Mouse (Mus musculus) cerebellum, adult (tissue): ENCODE measurements at regions not wholly inside any gene's neighbourhood (a gene's known extent, or its start where the extent isn't known, plus 50 kb on each side); places are given as distances from the start of the nearest gene placed in this dataset.

Experiments used
- ATAC-seq: cut with Nextera tagmentation; 2 replicates; pipeline ENCODE4 v1.9.2; 2017; ENCODE audit warnings: mild to moderate bottlenecking, moderate library complexity, mixed read lengths; ENCODE audit not compliant: insufficient number of reproducible peaks, low FRiP score, low TSS enrichment

DNA sequence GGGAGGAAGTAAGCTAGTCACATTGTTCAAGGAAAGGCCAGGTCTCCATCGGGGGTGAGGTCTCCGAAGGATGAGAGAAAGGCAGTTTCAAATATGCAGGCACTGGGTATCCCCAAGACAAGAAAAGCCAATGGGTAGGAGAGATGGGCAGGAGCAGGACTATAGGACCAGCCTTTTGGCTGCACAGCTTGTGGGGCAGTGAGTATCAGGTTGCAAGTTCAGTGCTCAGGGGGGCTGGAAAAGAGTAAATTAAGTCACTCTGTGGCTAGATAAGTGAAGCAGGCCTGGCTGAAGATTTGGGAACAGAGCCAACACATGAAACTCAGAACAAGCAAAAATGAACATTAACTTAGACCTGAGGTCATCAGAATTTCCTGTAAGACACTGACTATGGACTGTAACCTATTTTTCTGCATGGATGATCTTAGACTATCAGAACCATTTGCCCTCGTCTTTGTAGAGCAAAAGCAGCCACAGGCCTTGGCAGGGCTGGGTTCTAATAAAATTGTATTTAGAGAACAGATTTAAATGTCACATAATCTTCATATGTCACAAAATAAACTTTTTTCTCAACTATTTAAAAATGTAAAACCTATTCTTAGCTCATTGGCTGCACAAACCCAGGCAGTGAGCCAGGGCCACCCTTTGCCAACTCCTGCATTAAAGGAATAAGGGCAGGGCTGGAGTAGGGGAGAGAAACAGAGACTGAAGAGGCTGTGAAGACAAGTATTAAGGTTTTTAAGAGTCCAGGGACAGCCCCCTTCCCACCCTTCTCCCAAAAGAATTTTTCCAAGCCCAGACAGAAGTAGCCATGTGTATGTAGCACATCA is 354.0 kb upstream of the Tmc3 start:
- no peak for ATAC-seq

DNA sequence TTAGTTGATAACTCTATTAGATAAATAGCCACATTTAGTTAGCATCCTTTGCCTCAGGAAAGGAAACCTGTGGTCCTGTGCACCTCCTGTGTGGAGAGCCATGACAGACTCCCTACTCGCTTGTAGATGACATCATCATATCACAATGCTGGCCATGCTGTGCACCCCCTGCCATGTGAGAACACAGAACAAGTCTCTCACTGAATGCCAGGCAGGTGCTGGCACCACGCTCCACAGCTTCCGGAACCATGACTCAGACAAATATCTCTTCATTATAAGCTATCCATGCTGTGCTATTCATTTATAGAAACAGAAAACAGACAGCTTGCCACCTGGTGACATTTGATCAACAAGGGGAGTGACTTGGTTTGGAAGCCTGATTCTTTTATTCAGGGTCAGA is 349.1 kb upstream of the Tmc3 start:
- ATAC-seq: peak; percentile 70

DNA sequence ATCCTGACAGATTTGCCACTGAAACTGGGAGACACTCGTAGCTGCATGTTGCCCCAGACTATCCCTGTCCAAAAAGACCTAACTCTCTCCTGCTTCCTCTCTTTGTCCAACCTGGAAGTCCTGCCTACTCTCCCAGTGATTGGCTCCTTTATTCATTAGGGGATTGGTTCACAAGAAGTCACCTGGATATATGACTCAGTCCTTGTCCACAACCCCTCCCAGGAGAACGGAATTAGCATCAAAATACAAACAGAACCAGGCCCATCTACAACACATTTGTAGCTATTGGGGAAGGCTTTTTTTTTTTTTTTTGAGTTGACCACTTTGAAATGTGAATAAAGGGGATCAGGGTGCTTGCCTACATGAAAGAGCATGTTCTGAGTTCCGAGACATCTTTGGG is 347.4 kb upstream of the Tmc3 start:
- ATAC-seq: no peak

DNA sequence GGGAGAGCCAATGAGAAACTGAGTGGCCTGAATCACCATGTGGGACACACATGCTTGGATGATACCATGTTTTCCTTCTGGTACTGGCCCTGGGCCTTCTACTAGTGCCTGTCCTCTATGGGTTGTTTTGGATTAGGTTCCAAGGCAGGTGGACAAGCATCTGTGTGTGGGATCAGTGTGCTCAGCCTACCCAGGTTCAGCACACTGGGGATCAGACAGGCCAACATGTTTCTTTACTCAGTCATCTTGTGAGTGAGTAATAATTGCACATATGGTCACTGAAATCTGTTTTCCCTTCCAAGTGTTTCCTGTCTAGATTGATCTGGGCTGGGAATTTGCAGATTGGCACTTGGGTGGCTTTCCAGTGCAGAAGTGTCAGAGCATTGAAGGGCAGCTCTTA is 346.6 kb upstream of the Tmc3 start:
- ATAC-seq: peak; percentile 74

DNA sequence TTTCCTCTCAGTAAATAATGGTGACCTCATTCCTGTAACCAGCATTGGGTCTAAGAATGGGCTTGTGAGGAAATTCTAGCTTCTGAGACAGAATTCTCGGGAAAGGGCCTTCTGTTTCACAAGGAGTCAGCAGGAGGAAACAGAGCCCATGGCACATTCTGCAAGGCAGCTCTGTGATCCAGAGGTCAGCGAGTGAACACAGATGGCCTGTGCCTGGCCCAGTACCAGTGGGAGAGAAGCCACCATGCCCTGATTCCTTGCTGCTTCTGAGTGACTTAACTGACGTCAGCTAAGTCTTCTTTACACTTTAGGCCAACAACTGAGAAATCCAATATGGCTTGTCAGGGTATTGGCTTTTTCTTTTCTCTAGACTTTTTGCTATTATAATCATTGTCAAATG is 342.5 kb upstream of the Tmc3 start:
- ATAC-seq: peak; percentile 69

DNA sequence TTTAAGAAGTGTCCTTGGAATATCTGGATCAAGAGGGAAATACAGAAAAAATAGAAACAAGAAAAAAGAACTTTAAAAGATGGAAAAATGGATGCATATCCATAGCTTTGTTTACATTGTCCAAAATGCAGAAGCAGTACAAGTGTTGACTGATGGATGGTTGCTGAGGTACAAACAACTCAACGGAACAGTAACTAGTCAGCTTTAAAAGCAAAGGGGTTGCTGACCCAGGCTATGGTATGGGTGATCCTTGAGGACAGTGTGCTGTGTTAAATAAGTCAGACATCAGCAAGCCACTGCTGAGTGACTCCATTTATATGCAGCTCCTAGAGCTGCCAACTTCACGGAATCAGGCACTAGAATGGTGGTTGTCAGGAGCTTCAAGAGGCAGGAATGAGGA is 338.9 kb upstream of the Tmc3 start:
- no peak for ATAC-seq

DNA sequence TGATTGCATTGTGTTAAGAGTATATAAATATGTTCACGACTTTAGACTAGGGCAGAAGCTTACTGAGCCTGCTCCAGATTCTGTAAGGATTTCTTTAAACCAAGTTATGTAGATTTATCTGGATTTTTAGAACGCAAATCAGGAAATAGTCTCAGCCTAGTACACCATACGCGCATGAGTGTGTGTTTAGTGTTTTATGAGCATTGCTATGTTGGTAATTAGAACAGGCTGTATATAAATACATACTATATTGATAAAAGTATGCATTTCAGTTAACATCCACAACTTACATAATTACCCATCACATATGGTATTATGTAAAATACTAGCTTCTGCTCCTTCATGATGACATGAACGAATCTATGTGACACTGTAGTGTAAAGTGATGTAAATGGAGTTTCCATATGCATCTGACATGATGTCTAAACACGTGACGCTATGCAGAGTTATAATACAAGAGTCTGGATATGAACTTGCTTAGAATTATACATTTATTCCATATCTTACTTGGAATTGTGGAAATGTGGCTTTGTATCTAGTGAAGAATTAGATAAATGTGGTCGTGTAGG is 332.6 kb upstream of the Tmc3 start:
- ATAC-seq: no peak

DNA sequence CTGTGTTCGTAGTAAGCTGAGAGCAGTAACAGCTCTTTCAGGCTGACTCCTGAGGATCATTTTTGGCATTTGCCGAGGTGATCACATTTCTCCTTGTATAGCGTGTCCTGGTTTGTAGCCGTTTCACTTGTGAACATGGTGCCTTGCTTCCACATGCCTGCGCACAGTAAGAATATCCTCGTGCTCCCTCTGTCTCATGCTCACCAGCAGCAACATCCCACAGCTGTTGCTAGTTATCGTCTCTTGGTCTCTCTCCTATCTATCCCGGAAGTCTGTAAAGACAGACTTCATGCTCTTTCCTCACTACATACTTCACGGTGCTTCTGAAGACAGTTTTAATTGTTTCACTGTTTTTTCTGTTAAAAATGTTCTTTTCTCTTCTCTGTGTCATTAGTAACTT is 331.7 kb upstream of the Tmc3 start:
- ATAC-seq: no peak

DNA sequence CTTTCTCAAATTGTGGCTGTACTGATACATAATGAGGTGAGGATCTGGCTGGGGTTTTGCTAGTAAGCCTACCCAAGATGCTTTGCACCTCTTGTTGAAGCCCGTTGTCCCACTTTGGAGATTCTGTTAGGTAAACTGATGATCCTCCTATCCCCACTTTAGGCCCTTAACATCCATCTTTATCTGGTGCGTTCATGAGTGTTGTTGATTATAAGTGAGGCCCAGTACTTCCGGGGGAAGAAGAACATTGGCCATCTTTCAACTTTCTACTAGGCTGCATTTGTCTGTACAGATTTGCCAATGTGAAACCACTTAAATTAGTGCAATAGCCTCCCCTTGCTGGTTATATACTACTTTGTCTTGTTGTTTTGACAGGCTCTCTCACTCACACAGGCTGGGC is 331.3 kb upstream of the Tmc3 start:
- no peak for ATAC-seq

DNA sequence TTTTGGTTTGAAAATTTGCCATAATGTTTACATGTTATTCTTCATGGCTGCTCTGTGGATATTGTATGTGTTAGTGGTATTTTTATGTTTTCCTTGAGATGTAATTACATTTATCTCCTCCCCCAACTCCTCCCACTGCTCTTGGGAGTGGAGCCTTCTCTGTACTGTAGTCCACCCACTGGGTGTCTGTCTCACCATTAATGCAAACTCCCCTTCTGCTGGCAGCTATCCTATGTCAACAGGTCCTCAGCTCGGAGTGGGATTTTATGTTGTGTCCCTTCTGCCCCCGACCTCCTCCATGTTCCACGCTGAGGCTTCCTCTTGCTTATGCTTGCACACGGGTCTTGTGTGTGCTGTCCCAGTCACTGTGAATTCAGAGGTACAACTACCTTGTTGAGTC is 330.3 kb upstream of the Tmc3 start:
- ATAC-seq: no peak

DNA sequence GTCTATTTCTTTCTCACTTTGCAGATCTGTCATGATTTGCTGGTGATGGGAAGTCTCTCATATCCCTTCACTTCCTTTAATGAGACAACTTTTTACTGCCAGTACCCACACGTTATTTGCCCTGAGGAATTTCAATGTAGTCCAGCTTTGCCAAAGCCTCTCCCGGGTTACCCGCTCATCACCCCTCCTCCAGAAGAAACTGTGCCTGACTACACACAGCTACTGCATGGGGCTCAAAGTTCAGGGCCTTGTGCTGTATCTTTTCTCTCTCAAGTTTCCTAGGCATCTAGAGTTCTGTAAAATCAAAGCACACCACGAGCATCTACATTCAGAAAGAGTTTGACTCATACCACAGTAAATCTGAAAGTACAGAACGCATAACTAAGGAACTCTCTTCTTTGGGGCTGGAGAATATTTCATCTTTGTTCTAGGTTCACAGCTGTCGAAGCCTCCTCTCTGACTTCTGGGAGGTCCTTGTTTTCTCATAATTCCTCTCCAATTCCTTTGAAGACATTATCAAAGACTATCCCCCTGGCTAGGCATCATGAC is 328.4 kb upstream of the Tmc3 start:
- no peak for ATAC-seq

DNA sequence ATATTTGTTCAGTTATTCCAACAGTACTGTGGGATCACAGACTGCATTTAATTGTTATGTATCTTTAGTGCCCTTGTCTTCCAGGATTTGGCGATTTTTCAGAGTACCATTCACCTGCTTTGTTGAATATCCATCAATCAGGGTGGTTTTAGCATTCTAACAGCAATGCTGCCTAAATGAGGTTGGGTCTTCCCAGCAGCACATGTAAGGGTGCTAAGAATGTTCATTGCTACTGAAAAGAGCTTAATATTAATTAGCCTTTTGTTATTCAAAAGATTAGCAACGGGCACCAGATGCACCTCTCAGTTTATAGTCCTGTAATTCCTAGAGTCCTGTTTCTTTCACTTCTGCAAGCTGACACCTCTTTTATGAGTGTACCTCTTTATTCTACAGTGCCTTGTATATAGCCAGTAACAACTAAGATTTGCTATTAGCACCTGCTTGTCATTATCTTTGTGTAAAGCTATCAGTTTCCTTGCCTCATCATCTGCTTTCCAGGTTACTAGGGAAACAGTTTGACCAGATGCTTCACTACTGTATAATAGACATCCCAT is 326.3 kb upstream of the Tmc3 start:
- no peak for ATAC-seq

DNA sequence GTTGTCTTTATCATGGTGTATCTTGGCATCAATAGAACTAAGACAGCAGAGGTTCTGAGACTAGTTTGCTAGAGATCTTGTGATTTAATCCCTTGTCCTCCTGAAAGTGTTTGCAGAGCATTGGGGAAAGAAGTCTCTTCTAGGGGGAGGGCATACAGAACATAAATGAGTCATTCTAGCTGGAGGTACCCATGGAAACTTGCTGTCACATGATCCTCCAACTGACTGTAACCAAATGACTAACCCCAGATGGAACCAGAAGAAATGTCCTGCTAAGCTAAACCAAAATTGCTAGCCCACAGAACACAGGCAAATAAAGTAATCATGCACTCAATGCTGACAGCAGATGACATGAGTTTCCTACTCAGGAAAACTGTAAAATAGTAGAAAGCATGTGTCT is 323.2 kb upstream of the Tmc3 start:
- ATAC-seq: no peak

DNA sequence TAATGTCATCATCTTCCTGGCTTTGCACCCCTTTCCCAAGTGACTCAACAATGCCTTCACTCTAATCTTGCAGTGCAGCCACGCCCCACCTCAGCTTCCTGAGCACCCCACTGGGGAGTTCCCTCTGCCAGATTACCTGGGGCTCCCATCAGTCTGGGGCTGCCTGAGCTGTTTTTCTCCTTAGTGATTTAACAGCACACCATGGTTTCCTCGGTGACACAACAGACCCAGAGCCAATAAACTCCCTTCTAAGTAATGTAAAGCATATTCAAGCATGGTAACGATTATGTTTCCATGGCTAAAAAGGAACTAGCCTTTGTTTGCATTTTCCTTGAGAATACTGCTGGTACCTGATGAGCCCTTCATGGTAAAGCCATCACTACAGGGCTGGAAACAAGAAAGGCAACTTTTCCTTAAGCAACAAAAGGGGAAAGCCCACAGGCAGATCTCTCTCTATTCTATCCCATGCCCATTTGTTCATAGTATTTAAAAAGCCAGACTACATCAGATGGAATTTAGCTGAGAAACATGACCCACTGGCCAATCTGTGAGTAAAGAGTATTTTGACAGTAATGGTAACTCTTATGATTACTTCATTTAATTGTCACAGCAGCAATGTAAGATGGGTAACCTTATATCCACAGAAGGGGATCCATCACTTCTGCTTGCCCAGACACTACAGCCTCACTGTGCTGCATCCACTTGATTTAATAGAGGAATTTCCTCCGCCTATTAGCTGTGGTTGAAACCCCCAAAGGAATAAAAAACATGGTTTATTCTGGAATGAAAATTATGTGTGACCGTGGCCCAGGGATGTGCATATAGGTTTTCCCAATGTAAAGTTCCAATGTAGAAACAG is 294.6 kb upstream of the Tmc3 start:
- no peak for ATAC-seq

DNA sequence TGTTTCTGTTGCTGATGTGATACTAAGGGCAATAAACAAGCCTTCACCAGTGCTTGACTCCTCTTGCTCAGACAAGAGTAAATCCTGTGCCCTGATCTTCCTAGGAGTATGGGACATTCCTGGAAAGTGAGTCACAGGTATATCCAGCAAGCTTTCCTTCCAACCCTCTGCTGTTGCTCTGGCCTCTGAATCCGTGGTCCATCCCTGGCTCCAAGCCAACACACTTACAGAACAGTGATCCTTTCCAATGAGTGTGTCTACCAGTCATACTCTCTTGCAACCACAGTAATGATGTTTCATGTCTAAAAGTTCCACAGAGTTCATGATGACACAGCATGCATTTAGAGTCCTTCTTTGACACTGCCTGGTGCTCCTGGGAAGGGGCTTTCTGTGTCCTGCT is 277.6 kb upstream of the Tmc3 start:
- ATAC-seq: no peak

DNA sequence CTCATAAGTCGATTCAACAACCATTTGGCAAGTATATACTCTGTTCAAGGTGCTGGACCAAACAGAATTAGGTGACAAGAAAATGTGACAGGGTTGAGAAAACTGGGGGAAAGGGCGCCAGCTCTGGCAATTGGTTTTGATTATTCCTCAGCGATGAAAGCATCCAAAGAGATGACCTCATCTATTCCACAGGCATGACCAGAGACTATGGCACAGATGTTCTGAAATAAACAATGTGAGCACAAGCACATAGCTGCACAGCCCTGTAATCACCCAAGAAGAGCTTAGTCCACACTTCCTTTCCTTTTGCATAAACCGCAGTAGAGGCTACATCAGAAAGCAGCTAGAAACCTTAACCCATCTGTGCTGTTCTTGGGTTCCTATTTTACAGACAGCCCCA is 272.6 kb upstream of the Tmc3 start:
- no peak for ATAC-seq

DNA sequence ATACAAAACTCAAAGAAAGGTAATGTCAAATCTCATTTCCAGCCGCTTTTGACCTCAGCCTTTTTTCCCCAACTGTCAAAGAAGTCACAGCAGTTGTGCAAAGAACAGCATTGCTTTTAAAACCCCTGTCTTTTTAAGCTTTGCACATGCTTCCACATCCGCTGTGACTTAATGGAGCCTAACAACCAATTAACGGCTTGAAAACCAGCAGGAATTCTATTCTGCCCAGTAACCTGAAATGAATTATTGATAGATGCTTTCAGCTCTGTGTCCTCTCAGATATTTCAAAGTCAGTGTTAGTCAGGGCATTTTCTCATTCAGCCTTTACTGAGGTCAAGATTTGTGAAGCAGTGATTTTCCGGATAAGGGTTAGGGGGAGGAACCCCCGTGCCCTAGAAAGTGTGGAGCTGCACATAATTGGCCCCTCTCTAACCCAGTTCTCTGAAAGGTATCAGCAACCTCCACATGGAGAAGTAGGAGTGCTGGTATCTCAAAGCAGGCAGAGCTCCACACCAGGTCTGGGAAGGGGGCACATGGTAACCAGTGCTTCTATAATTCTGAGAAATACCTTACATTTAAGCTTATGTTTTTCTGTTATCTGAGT is 254.8 kb upstream of the Tmc3 start:
- ATAC-seq: no peak

DNA sequence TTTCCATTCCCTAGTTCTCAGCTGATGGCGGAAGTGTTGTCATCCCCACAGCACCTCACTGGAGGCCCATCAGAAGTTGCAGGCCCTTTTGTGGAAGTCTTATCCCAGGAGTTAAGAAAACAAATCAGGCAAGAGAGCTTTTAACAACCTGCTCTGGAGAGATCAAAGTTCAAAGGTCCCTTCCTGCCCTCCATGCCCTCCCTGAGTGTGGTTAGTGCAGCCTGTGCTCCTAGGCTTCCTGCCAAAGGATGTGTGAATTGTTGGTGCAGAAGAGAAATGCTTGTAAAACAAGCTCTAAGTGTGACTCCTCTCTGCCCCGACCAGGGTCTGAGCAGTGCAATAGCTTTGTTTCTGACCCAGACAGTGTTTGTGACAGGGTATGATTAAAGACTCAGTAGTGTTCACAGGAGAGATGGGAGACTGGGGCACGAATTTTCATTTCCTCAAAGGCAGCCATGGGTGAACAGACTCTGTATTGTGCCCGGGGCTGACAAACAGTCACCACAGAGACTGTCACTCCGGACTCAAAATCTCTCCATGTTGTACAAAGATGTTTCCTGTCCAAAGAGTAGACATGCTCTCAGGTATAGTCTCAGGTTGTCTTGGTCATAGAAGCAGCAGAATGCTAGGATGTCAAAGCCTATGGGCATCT is 237.5 kb upstream of the Tmc3 start:
- ATAC-seq: no peak

DNA sequence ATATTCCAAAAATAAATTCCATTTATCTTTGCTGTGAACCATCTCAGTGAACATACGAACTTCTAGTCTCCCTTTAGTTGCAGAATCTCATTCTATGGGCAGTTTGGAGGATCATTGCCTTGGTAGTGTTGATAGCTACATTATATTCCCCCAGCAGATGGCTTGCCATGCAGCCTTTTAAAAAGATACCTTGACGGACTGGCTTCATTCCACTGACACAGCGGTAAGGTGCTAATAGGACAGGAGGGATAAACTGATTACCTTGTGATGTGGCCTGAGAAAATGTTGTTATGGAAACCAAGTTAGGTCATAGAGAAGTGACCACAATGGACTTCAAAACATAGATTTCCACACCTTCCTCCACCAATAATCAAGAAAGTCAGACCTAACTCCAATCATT is 215.5 kb upstream of the Tmc3 start:
- 0 out of 2 replicates have a peak, but pooled peaks have one; percentile 15 for ATAC-seq

DNA sequence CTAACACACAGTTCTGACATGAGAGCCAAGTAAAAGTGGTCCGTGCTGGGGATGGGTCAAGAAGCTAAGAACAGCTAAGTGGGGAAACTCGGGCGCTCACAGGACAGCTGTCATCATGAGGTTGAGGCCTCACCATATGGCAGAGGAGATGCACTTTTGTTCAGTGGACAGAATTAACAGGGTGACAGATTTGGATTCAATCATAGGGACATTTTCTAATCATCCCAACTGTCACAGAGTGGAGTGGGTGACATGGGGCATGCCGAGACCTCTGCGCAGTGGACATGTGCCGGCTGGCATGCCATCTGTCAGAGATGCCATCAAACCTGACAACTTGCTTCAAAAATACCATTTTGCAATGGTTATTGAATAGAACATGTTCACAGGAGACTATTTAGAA is 215.1 kb upstream of the Tmc3 start:
- peak; percentile 68 for ATAC-seq
